21 mouse cellular contexts compared by ENCODE assay signal in the genomic region with DNA sequence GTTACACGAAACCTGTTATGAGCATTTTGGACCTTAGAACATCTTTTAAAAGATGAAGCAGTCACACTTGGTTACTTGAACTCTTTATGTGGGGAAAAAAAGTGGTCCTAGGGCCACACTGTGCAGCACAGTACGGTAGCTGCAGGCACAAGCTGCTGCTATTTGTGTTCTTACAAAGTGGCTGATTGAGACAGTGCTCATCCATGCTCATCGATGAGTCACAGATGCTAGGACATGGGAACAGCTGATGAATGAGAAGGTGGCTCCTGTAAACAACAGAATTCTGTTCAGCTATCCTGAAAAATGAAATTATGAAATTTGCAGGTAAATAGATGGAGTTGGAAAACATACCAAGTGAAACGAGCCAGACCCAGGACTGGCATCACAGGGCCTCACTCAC. TPM values are rescaled to one million over a fixed set of nuclear protein-coding genes. Genes with fewer than 3 reads are reported as not detected.
"Had no signal": no experiment of that assay in that cellular context is flagged by ENCODE, and none has a peak within 500 bp of the region (broad histone marks: within the 10 kb centered on the region; RNA-seq: fewer than 3 reads in every experiment).

No protein-coding gene starts in this region.

- H3K27ac ChIP-seq: intestine, embryonic 15.5 days; kidney, embryonic 15.5 days; limb, embryonic 12.5 days; limb, embryonic 15.5 days; liver, embryonic 14.5 days; macrophage; midbrain, embryonic 12.5 days; midbrain, embryonic 15.5 days; neural tube, embryonic 13.5 days had no signal

- H3K4me1 ChIP-seq: intestine, embryonic 15.5 days; kidney, embryonic 15.5 days; limb, embryonic 12.5 days; limb, embryonic 15.5 days; midbrain, embryonic 12.5 days; midbrain, embryonic 15.5 days; neural tube, embryonic 13.5 days had no signal

- H3K4me3 ChIP-seq: intestine, embryonic 15.5 days; kidney, embryonic 15.5 days; limb, embryonic 12.5 days; limb, embryonic 15.5 days; midbrain, embryonic 12.5 days; midbrain, embryonic 15.5 days; neural tube, embryonic 13.5 days had no signal

- H3K36me3 ChIP-seq: intestine, embryonic 15.5 days had no signal

- H3K27me3 ChIP-seq: intestine, embryonic 15.5 days; kidney, embryonic 15.5 days; limb, embryonic 12.5 days; limb, embryonic 15.5 days; midbrain, embryonic 12.5 days; midbrain, embryonic 15.5 days; neural tube, embryonic 13.5 days had no signal

- ATAC-seq: intestine, embryonic 15.5 days; liver, postnatal 0 days; lung, postnatal 0 days; midbrain, embryonic 15.5 days had no signal

- DNase-seq: kidney, adult 11 months; kidney, adult 8-10 months; kidney, postnatal 10 days; kidney, postnatal 36 days; left cerebral cortex, postnatal 4 days; liver, postnatal 0 days; lung, embryonic 14.5 days; thymus, adult 18-20 months; thymus, postnatal 14 days; thymus, postnatal 4 days had no signal

RNA-seq across cellular contexts. Expression of gene Wasf1, which starts 55.6 kb away (rescaled TPM):
- total RNA-seq: megakaryocyte, adult 5-6 weeks had no signal
- polyA plus RNA-seq: macrophage had no signal
